Mouse (Mus musculus) heart, postnatal 10 days (tissue): ENCODE measurements around the gene Il17re. TPM values are rescaled to one million over a fixed set of nuclear protein-coding genes. Genes with fewer than 3 reads are reported as not detected.

ENCODE experiments used
- DNase-seq, 2 experiments: peaks; one replicate each; pipeline ENCODE4 v3.0.0; 2021
- intact Hi-C: fragments of 180-260 bp; cut with DNase I; formaldehyde crosslinking; loops from one replicate; pipeline ENCODE4 v1.15.1; 2025
- total RNA-seq, 2 experiments: library from RNA; stranded (reverse); gene quantifications; 2 replicates each; pipeline ENCODE4 v1.2.3; 2021

The Il17re gene
- total RNA-seq, 2 experiments from 2014 or later: 1.1 to 1.2 TPM

DNA sequence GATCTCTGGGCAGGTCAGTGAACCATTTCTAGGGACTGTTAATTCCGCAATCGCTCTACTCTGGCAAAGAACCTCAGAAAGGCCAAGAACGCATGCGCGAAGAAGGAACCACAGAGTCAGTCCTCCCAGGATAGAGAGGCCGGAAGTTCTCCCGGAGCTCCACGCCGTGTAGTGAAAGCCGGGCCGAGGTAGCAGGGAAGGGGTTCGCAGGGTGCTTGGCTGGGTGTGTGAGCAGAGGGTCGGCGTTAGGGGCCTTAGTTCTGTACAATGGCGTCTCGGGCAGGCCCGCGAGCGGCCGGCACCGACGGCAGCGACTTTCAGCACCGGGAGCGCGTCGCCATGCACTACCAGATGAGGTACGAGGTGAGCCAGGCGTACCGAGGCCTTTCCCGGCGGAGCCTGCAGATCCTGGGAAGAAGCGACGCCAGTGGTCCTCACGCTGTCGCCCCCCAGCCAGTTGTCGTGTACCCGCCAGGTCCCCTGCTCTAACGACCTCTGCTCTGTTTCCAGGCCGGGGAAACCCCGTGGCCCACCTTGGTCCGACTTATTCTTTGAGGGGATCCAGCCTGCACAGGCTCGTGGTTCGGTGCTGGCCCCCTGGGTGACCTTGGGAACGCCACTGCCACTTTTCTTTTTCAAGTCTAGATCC, 15.7 kb upstream of the Il17re start, which contains the start of gene Jagn1:
Gene Jagn1 (plus strand): TSS at position 128 of the 649 bp plus-strand sequence.
- peak; percentile 95 to 97 for DNase-seq
- intact Hi-C loops: no loop called here

DNA sequence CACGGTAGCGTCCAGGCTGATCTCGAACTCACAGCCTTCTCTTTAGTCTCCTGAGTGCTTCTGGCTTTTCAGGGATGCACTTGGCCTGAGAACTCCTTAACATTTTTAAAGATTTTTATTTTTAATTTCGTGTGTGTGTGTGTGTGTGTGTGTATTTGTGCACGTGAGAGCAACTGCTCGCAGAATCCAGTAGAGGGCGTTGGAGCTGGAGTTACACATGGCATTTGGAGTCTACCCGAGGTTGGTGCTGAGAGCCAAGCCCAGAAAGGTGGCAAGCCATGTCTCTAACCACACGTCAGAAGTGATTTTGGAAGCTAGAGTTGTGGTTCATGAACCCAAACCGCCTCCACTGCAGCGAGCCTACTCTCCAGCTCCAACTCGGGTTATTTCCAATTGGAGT, 15.2 kb upstream of the Il17re start:
- intact Hi-C loops: no loop called here
- DNase-seq: no peak

GRCm38 (mm10) chr6:113444207-113444965, 13.9 kb upstream of the Il17re start:
- intact Hi-C loops: no loop called here
- DNase-seq: no peak

DNA sequence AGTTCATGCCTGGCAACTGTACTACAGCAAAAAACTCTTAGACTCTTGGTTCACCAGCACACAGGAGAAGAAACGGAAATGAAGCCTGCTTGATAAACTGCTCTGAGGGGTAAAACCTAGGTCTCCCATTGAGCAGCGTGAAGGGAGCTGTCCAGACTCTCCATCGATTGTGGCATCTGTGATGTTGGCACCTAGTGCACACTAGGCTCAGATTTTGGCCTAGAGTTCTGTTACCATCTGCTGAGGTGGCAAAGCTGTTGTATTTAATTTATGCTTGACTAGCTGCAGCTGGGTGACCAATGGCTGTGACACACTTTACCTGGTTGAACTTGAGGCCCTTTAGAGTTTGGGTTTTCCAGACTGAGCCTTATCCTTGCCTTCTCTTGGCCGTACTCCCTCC, 10.6 kb upstream of the Il17re start:
- intact Hi-C loops: no loop called here
- no peak for DNase-seq

GRCm38 (mm10) chr6:113451839-113452238, 6.4 kb upstream of the Il17re start:
- intact Hi-C loops: no loop called here
- DNase-seq: peak in 1 of 2 experiments; percentile 28

DNA sequence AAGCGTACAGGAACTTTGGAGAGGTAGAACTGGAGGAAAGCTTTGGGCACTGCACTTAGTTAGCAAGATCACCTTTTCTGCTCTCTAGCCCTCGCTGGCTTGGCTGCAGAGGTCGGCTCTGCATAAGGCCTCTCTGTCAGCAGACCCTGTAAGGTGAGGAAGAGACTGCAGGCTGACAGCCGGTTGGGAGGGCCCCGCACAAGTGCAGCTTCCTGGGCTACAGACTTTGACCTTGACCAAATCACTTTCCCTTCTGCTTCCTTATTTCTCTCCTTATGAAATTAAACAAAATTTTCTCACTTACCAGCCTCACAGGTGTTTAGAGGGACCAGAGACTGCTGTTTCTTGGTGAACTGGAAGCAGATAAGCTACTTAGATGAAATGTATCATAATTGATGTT, 3.3 kb upstream of the Il17re start:
- intact Hi-C loops: no loop called here
- DNase-seq: no peak

- intact Hi-C loops: no loop called here
- DNase-seq: no peak
Observed at GRCm38 (mm10) chr6:113458635-113459034, 351 bp downstream of the Il17re start.

GRCm38 (mm10) chr6:113464040-113464439, 5.8 kb downstream of the Il17re start:
- DNase-seq: no peak
- intact Hi-C loops: no loop called here

DNA sequence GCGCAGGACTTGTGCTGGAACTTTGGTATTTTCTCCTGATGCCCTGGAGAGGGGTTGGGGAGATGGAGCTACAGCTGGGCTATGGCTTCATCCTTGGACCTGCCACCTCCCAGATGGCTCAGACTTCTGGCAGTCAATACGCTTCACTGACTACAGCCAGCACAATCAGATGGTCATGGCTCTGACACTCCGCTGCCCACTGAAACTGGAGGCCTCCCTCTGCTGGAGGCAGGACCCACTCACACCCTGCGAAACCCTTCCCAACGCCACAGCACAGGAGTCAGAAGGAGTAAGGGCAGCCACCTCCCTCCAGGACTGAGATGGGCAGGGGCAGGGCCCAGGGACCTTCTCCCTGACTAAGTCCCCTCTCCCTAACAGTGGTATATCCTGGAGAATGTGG, 7.3 kb downstream of the Il17re start:
- intact Hi-C loops: loop anchor here (5.0 kb wide), 1 partner anchor 123 kb away; the partner anchor contains the start of gene Camk1
- DNase-seq: no peak

GRCm38 (mm10) chr6:113468512-113468911, 10.2 kb downstream of the Il17re start:
- intact Hi-C loops: loop anchor here (5.0 kb wide), 1 partner anchor 126 kb away; the partner anchor contains the start of gene Camk1
- DNase-seq: no peak

GRCm38 (mm10) chr6:113469021-113469420, 10.7 kb downstream of the Il17re start:
- DNase-seq: peak; percentile 78 to 83
- intact Hi-C loops: loop anchor here (1.0 to 5.0 kb wide), 2 partner anchors 28 to 127 kb away; partner anchors contain the start of gene Camk1

DNA sequence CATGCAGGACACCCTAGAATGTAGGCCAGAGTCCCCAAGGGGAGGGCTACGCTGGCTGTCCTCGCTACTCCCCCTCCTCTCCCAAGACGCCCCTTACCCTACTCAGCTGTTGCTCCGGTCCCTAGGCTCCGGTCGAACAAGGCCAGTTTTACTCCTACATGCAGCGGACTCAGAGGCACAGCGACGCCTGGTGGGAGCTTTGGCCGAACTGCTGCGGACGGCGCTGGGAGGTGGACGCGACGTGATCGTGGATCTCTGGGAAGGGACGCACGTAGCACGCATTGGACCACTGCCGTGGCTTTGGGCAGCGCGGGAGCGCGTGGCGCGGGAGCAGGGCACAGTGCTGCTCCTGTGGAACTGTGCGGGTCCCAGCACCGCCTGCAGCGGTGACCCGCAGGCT, 11.1 kb downstream of the Il17re start:
- intact Hi-C loops: loop anchor here (1.0 to 5.0 kb wide), 2 partner anchors 28 to 127 kb away; partner anchors contain the start of gene Camk1
- peak; percentile 80 to 89 for DNase-seq

- intact Hi-C loops: no loop called here
- peak; percentile 74 to 77 for DNase-seq
Observed at GRCm38 (mm10) chr6:113471297-113471936, 13.1 kb downstream of the Il17re start, which contains the start of gene Il17rc. Il17rc (plus strand) TSS chr6:113471427.

GRCm38 (mm10) chr6:113472061-113472460, 13.8 kb downstream of the Il17re start:
- intact Hi-C loops: no loop called here
- no peak for DNase-seq

GRCm38 (mm10) chr6:113473246-113473645, 15.0 kb downstream of the Il17re start:
- intact Hi-C loops: no loop called here
- no peak for DNase-seq

DNA sequence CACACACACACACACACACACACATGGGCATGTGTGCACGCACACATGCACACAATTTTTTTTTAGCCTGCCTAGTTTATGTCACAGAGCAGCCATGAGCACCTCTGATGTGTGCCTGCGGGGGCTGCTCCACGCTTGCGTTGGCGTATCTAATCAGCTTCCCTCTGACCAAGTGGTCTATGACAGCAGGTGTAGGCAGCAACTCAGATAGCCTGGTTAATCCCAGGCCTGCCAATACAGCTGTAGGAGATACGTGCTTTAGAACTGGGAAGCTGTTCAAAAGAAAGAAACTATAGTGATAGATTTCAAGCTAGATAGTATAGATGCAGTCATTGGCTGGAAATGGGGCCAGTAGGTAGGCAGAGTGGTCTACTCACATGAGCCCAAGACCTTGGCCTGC, 15.4 kb downstream of the Il17re start:
- intact Hi-C loops: no loop called here
- no peak for DNase-seq

DNA sequence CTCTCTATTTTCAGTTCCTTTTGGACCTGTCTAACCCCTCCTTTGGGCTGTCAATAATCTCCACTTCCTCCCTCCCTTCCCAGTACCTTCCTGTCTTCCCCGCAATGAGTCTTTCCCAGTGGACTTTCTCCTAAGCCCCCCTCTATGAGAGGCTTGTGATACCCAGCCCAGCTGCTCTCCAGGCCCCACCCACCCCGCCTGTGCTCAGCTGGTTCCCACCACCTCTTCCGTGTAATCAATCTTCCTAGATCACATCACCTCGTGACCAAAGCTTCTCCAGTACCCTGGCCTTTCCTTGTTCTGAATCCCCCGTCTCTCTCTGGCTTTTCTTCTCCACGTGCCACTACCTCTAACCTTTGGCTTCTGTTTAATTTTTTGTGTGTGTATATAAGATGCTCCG, 19.1 kb downstream of the Il17re start:
- no peak for DNase-seq
- intact Hi-C loops: no loop called here

- intact Hi-C loops: no loop called here
- no peak for DNase-seq
Observed at GRCm38 (mm10) chr6:113478906-113479305, 20.6 kb downstream of the Il17re start.

DNA sequence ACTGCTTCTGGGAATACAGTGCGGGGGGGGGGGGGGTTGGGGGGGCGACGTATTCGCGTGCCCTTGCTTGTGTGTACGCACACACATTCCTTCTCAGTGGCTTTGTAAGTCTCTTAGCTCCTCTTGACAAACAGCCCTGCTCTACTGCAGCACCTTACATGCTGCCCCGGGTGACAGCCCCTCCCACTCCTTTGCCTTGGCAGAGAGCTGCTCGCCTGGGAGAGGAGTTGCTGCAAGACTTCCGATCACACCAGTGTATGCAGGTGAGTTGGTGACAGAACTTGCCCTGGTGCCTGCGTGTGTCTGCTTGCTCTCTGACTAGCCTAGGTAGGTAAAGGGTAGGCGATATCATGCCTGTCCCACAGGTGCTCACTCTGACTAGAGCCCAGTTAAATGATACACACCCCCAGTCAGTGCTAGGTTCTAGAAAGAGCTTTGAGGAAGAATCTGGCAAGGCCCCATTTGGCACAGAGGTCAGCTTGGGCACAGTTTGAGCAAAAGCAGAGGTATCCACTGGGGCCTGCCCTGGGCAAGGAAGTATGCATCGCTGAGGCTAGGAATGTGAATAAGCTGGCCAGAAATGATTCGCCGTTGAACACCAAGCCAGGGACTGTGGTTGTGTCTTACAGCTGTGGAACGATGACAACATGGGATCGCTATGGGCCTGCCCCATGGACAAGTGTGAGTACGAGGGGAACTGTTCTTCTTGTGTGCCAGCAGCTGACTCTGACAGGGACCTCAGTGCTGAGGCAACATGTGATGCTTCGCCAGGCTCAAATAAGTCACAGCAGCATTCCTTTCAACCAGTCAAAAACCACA, 22.5 kb downstream of the Il17re start:
- intact Hi-C loops: no loop called here
- peak; percentile 58 to 69 for DNase-seq

GRCm38 (mm10) chr6:113482477-113483099, 24.3 kb downstream of the Il17re start:
- intact Hi-C loops: loop anchor here (1.0 kb wide), 1 partner anchor 49 kb away; the partner anchor contains the start of genes Emc3 and Fancd2
- peak; percentile 43 to 51 for DNase-seq
